Mouse (Mus musculus) hindbrain, embryonic 15.5 days (tissue): ENCODE data around the gene Qsox2. TPM values are rescaled to one million over a fixed set of nuclear protein-coding genes. Genes with fewer than 3 reads are reported as not detected.

Source experiments
- ATAC-seq: fragments of 200-750 bp; cut with Nextera tagmentation; 2 replicates; pipeline ENCODE4 v1.8.0; 2017; ENCODE audit warnings: low read depth, moderate number of reproducible peaks, moderate TSS enrichment; ENCODE audit not compliant: low FRiP score
- H3K27ac ChIP-seq: fragments of 300-500 bp; sonication (generic); replicated peaks from 2 replicates; pipeline ENCODE4 v1.5.1; 2015; ENCODE audit warnings: mild to moderate bottlenecking, inconsistent platforms
- H3K27me3 ChIP-seq: fragments of 300-500 bp; sonication (generic); 2 replicates; pipeline ENCODE4 v1.6.1; 2015; ENCODE audit warnings: control low read depth, inconsistent platforms
- H3K36me3 ChIP-seq: fragments of 300-500 bp; sonication (generic); 2 replicates; pipeline ENCODE4 v1.6.1; 2015; ENCODE audit warnings: control low read depth, inconsistent platforms
- H3K4me1 ChIP-seq: fragments of 300-500 bp; sonication (generic); replicated peaks from 2 replicates; pipeline ENCODE4 v1.6.1; 2015; ENCODE audit warnings: control low read depth, inconsistent platforms
- H3K4me2 ChIP-seq: fragments of 300-500 bp; sonication (generic); 2 replicates; pipeline ENCODE4 v1.6.1; 2015; ENCODE audit warnings: moderate library complexity, mild to moderate bottlenecking, inconsistent platforms
- H3K4me3 ChIP-seq: fragments of 300-500 bp; sonication (generic); 2 replicates; pipeline ENCODE4 v1.5.1; 2015; ENCODE audit warnings: mild to moderate bottlenecking, inconsistent platforms
- H3K9ac ChIP-seq: fragments of 300-500 bp; sonication (generic); 2 replicates; pipeline ENCODE4 v1.6.1; 2015; ENCODE audit warnings: inconsistent platforms
- H3K9me3 ChIP-seq: fragments of 300-500 bp; sonication (generic); 2 replicates; pipeline ENCODE4 v1.6.1; 2016; ENCODE audit warnings: control low read depth, inconsistent platforms
- WGBS: fragments of 180-500 bp; shearing (Covaris S2); methylation state at CpG from one replicate; pipeline ENCODE4 v1.1.7; 2015; 5-methylcytosine and 5-hydroxymethylcytosine counted together
- polyA plus RNA-seq: library from polyadenylated mRNA; unstranded; fragments of >200 nt; fragmentation: Nextera tagmentation; extraction: Ambion mirVana; gene quantifications from 2 replicates; pipeline ENCODE4 v1.2.1, GENCODE M21; 2015

Gene Qsox2
- polyA plus RNA-seq, 1 experiment from 2014 or later, result 16.9 TPM

DNA sequence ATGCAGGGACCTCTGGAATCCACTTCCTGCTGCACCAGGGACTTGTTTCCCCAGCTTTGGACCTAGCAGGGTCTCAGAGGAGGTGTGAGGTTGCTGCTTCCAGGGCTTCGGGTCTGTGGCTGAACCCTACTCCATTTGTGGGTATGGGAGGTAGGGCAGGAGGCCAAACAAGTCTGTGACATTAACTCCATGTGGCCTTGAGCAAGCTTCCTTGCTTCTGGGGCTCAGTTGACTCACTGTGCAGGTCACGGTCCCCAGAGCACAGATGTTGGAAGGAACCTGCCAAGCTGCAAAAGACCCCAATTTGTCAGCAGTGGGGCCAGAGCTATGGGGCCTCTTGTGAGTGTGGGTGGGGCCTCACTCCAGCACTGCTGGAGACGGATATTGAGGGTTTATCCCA is 53.0 kb downstream of the Qsox2 start:
- no peak for ATAC-seq
- Histone ChIP-seq H3K4me2 (no peak overlapping the region), H3K4me1 (no peaks in the 10 kb centered on the region), H3K4me3 (no peak overlapping the region), H3K36me3 (no peaks in the 10 kb centered on the region), H3K27me3 (peaks cover 4% of the 10 kb centered on the region; the same call in 1 of the 2 replicates), H3K9ac (no peak overlapping the region), H3K9me3 (no peaks in the 10 kb centered on the region), H3K27ac (no peak overlapping the region)
- 68% methylated on average over 3 of the region's 3 CpGs for WGBS

DNA sequence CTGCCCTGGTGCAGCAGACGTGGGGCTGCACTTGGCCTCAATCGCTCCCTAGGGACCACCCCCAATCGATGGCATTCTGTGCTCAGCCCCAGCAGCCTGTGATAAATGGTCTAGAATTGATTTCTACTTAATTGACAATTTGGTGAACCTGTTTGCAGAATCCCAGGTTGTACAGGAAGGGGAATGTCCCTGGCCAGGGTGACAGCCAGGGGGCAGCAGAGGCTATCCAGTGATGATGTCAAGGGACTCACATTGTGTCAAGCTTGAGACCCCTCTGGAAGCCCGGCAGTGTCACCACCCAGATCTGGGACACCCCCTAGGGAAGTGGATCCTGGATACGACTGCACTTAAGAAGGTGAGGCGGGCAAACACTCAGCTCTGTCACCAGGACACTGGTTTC is 54.7 kb downstream of the Qsox2 start:
- ATAC-seq, result peak; percentile 48; the same call in 1 of the 2 replicates
- Histone ChIP-seq H3K4me2 (no peak overlapping the region), H3K9me3 (no peaks in the 10 kb centered on the region), H3K36me3 (no peaks in the 10 kb centered on the region), H3K27ac (no peak overlapping the region), H3K27me3 (0 out of 2 replicates have a peak, but pooled peaks cover 3% of the 10 kb centered on the region), H3K4me3 (no peak overlapping the region), H3K9ac (no peak overlapping the region), H3K4me1 (no peaks in the 10 kb centered on the region)
- 15% methylated on average over 6 of the region's 6 CpGs for WGBS

DNA sequence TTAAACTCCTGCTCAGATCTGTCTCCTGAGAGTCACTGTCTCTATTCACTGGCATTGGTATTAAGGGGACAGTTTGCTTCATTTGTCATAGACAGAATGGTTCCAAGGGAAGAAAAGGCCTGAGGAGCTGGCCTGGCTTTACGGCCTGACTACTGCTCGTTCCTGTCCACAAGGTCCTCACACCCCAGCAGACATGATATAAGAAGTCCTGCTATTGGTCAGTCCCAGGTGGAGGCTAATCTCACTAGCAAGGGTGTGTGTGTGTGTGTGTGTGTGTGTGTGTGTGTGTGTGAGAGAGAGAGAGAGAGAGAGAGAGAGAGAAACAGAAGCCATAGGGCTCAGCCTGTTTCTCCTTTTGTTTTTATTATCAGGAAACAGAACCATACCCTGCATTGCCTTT is 60.1 kb downstream of the Qsox2 start:
- Histone ChIP-seq H3K27me3 (no peaks in the 10 kb centered on the region), H3K4me2 (no peak overlapping the region), H3K9me3 (no peaks in the 10 kb centered on the region), H3K9ac (no peak overlapping the region), H3K4me1 (no peaks in the 10 kb centered on the region), H3K36me3 (no peaks in the 10 kb centered on the region), H3K27ac (no peak overlapping the region), H3K4me3 (no peak overlapping the region)
- no peak for ATAC-seq
- 49% methylated on average over 2 of the region's 2 CpGs for WGBS

DNA sequence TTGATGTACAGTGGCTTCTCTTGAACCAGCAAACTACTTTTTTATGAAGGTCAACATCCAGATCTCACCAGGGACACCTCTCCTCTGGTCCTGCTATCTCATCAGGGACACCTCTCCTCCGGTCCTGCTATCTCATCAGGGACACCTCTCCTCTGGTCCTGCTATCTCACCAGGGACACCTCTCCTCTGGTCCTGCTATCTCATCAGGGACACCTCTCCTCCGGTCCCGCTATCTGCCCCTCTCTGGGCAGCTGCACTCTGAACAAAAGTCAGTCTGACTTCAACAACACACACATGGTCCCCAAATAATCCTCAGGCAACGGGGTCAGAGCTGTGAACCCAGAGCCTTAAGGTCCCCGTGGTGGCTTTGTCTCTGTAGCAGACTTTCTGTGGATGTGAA is 60.6 kb downstream of the Qsox2 start:
- H3K4me3 ChIP-seq, result no peak overlapping the region
- no peak overlapping the region for H3K4me2 ChIP-seq
- 61% methylated on average over 5 of the region's 5 CpGs for WGBS
- H3K27me3 ChIP-seq, result no peaks in the 10 kb centered on the region
- no peaks in the 10 kb centered on the region for H3K4me1 ChIP-seq
- ATAC-seq, result no peak
- H3K27ac ChIP-seq, result no peak overlapping the region
- no peak overlapping the region for H3K9ac ChIP-seq
- H3K9me3 ChIP-seq, result no peaks in the 10 kb centered on the region
- no peaks in the 10 kb centered on the region for H3K36me3 ChIP-seq

DNA sequence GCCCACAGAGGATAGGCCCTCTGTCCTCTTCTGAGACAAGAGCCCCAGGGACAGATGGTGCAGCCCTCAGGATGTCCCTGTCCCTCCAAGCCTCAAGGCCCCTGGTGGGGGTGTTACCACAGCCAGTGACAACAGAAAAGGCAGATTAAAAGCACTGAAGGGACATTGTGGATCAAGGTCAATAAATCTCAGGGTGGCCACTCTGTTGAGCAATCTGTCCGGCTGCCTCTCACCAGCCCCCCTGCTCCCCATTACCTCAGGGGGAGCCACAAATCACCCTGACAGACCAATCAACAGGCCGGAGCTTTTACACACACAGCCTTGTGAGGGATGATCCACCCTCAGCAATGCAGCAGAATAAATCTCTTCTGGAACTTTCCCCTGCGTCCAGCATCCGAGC is 62.1 kb downstream of the Qsox2 start:
- no peak overlapping the region for H3K9ac ChIP-seq
- H3K4me1 ChIP-seq, result peaks cover 7% of the 10 kb centered on the region; the same call in 1 of the 2 replicates
- no peak overlapping the region for H3K4me2 ChIP-seq
- H3K27me3 ChIP-seq, result no peaks in the 10 kb centered on the region
- ATAC-seq, result no peak
- no peak overlapping the region for H3K4me3 ChIP-seq
- H3K36me3 ChIP-seq, result no peaks in the 10 kb centered on the region
- H3K9me3 ChIP-seq, result no peaks in the 10 kb centered on the region
- 19% methylated on average over 4 of the region's 4 CpGs for WGBS
- H3K27ac ChIP-seq, result no peak overlapping the region

DNA sequence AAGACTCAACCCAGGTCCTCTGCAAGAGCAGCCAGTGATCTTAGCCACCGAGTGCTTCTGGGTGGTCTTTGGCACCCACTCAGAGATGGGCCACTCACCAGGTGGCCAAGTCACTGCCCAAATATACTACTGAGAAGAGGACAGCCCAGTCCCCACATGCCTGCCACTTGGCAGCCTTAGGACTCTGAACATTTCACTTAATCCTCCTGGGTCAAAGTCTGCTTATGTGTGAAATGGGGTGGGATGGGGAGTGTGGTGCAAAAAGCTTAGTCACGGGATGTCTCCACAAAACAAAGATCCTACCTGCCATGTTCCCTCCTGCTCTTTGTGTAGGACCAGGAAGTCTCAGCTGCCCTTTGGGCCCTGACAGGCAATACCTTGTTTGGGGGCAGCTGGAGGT is 65.2 kb downstream of the Qsox2 start:
- ATAC-seq, result no peak
- Histone ChIP-seq H3K9me3 (no peaks in the 10 kb centered on the region), H3K4me1 (peaks cover 7% of the 10 kb centered on the region; the same call in 1 of the 2 replicates), H3K27ac (no peak overlapping the region), H3K4me2 (no peak overlapping the region), H3K9ac (no peak overlapping the region), H3K4me3 (no peak overlapping the region), H3K27me3 (no peaks in the 10 kb centered on the region), H3K36me3 (no peaks in the 10 kb centered on the region)
- WGBS, result 86% methylated on average over 2 of the region's 2 CpGs

DNA sequence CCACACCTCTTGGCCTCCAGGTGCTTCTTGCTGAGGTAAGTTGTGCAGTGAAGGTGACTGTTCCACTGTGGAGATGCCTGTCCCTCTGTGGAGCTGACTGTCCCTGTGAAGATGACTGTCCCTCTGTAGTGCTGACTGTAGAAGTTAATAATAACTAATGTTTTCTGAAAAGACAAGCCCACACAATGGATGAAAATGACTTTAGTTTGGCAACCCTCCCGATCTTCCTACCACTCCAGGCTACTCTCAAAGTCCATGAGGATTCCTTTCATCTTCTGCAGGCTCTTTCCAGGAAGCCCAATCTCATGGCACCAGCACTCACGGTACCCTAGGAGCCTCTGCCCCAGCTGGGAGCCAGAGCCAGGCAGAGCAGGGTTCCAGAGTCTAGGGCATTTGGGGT is 66.9 kb downstream of the Qsox2 start:
- Histone ChIP-seq H3K4me2 (no peak overlapping the region), H3K36me3 (no peaks in the 10 kb centered on the region), H3K4me3 (no peak overlapping the region), H3K27me3 (no peaks in the 10 kb centered on the region), H3K9me3 (no peaks in the 10 kb centered on the region), H3K27ac (no peak overlapping the region), H3K9ac (no peak overlapping the region), H3K4me1 (peaks cover 7% of the 10 kb centered on the region; the same call in 1 of the 2 replicates)
- WGBS, result 46% methylated on average over 2 of the region's 2 CpGs
- no peak for ATAC-seq

DNA sequence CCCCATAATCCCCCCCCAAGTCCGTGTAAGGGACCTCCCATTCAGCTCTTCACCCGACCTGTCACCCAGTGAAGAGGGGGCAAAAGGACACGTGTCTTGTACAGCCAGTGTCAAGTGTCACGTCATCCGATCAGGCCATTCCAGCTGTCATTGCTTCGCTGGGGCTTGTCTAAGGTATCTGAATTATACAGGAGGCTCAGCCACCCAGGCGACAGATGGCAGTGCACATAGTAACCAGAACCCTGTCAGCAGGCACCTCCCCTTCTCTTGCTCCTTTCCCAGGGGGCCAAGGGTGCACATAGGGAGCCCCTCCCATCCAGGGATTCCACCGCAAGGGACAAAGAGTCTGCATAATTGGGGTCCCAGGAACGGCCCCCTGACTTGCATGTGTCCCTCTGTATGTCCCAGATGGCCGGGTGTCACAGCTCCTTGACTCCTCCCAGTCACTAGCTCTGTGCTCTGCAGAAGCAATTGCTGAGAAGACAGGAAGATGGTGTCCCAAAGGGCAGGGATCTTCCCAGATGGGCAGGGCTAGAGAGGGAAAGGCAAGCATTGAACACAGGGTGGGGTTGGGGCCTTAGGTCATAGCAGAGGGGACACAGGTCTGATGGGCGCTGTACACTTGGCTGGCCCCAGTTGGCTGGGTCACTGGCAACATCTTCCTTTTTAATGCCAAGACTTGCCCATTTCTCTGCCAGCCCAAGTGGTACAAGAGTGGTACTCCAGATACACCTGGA is 68.3 kb downstream of the Qsox2 start:
- Histone ChIP-seq H3K27me3 (no peaks in the 10 kb centered on the region), H3K27ac (no peak overlapping the region), H3K9me3 (no peaks in the 10 kb centered on the region), H3K4me1 (peaks cover 7% of the 10 kb centered on the region; the same call in 1 of the 2 replicates), H3K36me3 (no peaks in the 10 kb centered on the region), H3K9ac (no peak overlapping the region), H3K4me2 (no peak overlapping the region), H3K4me3 (no peak overlapping the region)
- WGBS, result 27% methylated on average over 11 of the region's 11 CpGs
- ATAC-seq, result no peak

DNA sequence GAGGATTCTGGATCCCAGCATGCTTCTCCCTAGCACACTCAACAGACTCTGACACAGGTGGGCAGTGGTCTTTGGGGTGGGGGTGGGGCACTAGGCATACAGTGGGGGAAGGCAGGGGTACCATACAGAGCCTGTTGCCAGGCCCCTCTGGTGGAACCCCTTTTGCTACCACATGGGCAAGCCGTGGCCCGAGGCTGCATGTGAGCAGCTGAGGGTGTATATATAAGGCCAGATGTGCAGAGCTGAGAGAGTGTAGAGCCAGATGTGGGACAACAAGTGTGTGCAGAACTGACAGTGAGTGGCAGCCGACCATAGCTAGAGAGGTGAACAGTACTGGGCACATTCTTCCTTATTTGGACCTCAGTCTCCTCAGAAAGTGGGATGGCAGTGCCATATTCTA is 70.4 kb downstream of the Qsox2 start:
- Histone ChIP-seq H3K27ac (no peak overlapping the region), H3K4me1 (peaks cover 7% of the 10 kb centered on the region; the same call in 1 of the 2 replicates), H3K36me3 (no peaks in the 10 kb centered on the region), H3K27me3 (no peaks in the 10 kb centered on the region), H3K4me3 (no peak overlapping the region), H3K9me3 (no peaks in the 10 kb centered on the region), H3K4me2 (no peak overlapping the region), H3K9ac (no peak overlapping the region)
- no peak for ATAC-seq
- WGBS, result 86% methylated on average over 3 of the region's 3 CpGs

Other genes with a start within 250 kb of the Qsox2 start
- 130 and 143 TPM in 2 replicates for gene Ubac1, start 215.8 kb downstream of the Qsox2 start, polyA plus RNA-seq
- gene Nacc2, start 114.3 kb downstream of the Qsox2 start, polyA plus RNA-seq, result 18.0 and 21.3 TPM in 2 replicates
- gene Lhx3, start 29.2 kb downstream of the Qsox2 start, polyA plus RNA-seq, result 4.1 and 4.2 TPM in 2 replicates
- 0.16 and 0.25 TPM in 2 replicates for gene Ccdc187, start 57.0 kb upstream of the Qsox2 start, polyA plus RNA-seq
- 177 and 199 TPM in 2 replicates for gene Gpsm1, start 78.0 kb upstream of the Qsox2 start, polyA plus RNA-seq
- 28.3 and 32.6 TPM in 2 replicates for gene Dnlz, start 114.6 kb upstream of the Qsox2 start, polyA plus RNA-seq
- 1.5 and 3.2 TPM in 2 replicates for gene Card9, start 123.4 kb upstream of the Qsox2 start, polyA plus RNA-seq
- gene Snapc4, start 143.1 kb upstream of the Qsox2 start, polyA plus RNA-seq, result 30.6 and 40.5 TPM in 2 replicates
- gene Entr1, start 151.8 kb upstream of the Qsox2 start, polyA plus RNA-seq, result 151 and 163 TPM in 2 replicates
- 90.0 and 91.9 TPM in 2 replicates for gene Pmpca, start 151.8 kb upstream of the Qsox2 start, polyA plus RNA-seq
- 25.9 and 26.1 TPM in 2 replicates for gene Inpp5e, start 171.7 kb upstream of the Qsox2 start, polyA plus RNA-seq
- 17.5 and 21.6 TPM in 2 replicates for gene Sec16a, start 207.7 kb upstream of the Qsox2 start, polyA plus RNA-seq